Mouse (Mus musculus) activated CD4-positive, CD25-positive, alpha-beta regulatory T cell (primary cell): ENCODE data around the gene Olfr521. TPM values are rescaled to one million over a fixed set of nuclear protein-coding genes. Genes with fewer than 3 reads are reported as not detected.

Source experiments
- polyA plus RNA-seq, 2 experiments: library from polyadenylated mRNA; unstranded; fragments of 100-300 nt; shearing (Covaris generic); gene quantifications; one replicate each; pipeline ENCODE4 v1.2.1; 2017

Olfr521 gene
- not detected for polyA plus RNA-seq

DNA sequence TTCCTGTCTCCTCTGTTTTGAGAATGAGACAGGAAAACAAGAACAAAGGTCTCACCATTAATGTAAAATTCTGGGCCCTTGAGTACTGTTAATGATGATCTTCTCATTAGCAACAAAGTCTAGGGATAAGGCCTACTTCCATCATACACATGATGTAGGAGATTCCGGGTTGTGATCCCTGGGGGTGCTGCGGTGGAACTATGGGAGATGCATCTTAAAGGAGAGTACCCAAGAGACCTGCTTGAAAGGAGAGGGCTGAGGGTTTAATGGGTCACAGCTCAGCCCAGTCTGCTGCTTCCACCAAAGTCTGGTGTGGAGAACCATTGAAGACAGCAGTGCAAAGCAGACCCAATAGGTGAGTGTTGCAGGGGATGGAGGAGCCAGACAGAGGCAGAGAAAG, at the start of gene Olfr521:
Olfr521 (plus strand) TSS at position 301 of the 400 bp plus-strand sequence.

GRCm38 (mm10) chr7:99729973-99730372, 33.3 kb upstream of the Olfr521 start, which contains the start of gene Olfr520:
Olfr520 (plus strand) TSS chr7:99730273.

Other genes with a start within 250 kb of the Olfr521 start
- gene Arrb1, start 228.0 kb upstream of the Olfr521 start, polyA plus RNA-seq, result 10 to 100 TPM; 10.5 to 13.8 TPM
- gene Tpbgl, start 136.4 kb upstream of the Olfr521 start, polyA plus RNA-seq, result under 1 TPM; 0.11 to 0.98 TPM
- gene Slco2b1, start 52.2 kb upstream of the Olfr521 start, polyA plus RNA-seq, result under 1 TPM; 0.24 to 0.81 TPM
- not detected for gene Olfr520, start 33.2 kb upstream of the Olfr521 start, polyA plus RNA-seq
- 10 to 100 TPM; 15.4 to 29.8 TPM for gene Neu3, start 64.9 kb downstream of the Olfr521 start, polyA plus RNA-seq
- gene Xrra1, start 95.6 kb downstream of the Olfr521 start, polyA plus RNA-seq, result under 1 TPM in 1 of 2 experiments, not detected in 1; 0.24 TPM
- gene Spcs2, start 100.0 kb downstream of the Olfr521 start, polyA plus RNA-seq, result 100 to 1,000 TPM; 391 to 462 TPM
- gene Rnf169, start 216.9 kb downstream of the Olfr521 start, polyA plus RNA-seq, result 10 to 100 TPM in 1 of 2 experiments, 1 to 10 TPM in 1; 6.8 to 11.0 TPM
- gene Chrdl2, start 242.7 kb downstream of the Olfr521 start, polyA plus RNA-seq, result under 1 TPM in 1 of 2 experiments, not detected in 1; 0.29 TPM